Mouse (Mus musculus) lung, postnatal 10 days (tissue): ENCODE measurements around the gene Abhd2.
A peak's percentile ranks its signal among the peaks of the same experiment; 100 is the strongest.

Source experiments
- DNase-seq: peaks from one replicate; pipeline ENCODE4 v3.0.0; 2021

The Abhd2 gene

DNA sequence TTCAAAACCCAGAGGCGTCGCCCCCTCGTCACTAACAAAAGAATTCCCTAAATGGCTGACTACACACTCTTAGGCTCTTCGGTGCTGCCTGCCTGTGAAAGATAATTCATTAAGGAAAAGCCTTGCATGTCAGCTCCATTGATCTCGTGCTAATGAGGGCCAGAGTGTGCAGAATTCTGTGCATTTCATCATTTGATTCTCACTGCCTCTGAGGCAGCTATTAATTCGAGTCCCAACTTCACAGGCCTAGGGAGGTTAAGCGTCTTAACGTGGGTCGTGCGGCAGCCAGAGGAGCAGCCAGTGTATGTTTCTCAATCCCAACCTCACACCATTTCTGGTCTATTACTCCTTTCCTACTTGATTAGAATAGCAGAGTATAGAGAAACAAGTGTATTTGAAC is 58.2 kb downstream of the Abhd2 start:
- no peak for DNase-seq

DNA sequence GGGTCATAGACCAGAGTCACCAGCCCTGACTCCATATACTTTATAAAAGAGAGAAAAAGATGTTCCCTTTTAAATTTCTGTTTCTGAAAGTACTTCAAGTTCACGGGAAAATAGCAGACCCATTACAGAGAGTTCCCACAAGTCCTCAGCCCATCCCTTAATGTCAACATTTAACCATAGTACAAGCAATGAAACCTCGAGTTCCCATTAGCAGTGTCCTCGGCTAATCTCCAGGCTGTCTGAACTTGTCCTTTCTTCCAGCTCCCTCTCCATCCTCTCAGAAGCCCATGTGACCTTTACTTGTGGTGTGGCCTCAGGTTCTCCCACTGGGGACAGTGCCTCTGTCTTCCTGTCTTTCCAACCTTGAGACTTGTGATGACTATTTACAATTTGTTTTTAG is 60.4 kb downstream of the Abhd2 start:
- no peak for DNase-seq

DNA sequence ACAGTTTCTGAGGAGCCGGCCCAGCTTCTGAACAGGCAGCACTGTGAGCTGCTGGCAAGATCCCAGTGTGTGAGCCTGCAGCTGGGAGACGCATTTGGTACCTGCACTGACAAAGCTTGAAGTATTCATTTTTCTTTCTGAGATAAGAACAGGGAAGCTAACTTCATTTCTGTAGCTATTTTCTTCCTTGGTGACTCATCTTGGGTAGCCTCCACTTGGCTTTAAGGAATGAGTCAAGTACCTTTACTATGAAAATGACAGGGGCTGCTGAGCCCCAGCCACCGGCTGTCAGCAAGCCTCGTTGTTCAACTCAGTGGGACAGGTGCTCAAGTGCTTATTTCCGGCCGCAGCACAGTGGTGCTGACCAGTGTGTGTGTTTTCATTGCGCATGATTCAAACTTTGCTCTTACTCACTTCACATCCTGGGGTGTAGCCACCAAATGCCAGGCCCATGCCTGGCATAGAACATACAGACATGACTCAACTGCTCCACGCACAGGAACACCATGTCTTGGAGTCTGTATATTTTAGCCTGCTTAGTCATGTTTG is 63.4 kb downstream of the Abhd2 start:
- DNase-seq = no peak

DNA sequence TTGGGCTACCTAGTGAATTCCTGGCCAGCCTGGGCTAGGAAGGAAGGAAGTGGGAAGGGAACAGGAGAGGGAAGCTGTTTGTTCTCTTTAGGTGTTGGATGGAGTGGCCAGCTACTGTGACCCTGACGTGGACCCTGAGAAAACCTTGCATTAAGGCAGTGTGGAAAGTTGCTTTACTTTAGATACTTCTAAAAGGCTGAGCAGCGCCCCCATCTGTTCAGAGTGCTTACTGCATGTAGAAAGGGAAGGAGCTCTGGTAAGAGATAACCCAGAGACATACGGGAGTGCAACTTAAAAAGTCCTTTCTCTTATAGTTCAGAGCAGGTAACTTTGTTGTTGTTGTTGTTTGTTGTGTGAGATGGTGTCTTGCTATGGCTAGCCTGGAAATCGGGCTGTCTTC is 72.9 kb downstream of the Abhd2 start:
- peak; percentile 78 for DNase-seq

DNA sequence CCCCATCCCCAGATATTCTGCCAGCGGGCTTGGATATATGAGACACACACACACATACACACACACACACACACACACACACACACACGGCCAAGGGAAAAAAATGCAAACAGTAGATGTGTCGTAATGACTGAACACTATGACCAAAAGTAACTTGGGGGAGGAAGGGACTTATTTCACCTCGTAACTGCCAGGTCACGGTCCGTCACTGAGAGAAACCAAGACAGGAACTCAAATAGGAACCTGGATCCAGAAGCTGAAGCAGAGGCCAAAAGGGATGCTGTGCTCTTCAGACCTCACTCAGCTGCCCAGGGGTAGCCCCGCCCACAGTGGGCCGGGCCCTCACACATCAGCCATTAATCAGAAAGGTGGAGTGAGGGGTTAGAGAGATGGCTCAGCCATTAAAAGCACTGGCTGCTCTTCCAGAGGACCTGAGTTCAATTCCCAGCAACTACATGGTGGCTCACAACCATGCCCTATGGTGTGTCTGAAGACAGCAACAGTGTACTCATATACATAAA is 73.6 kb downstream of the Abhd2 start:
- DNase-seq = no peak

DNA sequence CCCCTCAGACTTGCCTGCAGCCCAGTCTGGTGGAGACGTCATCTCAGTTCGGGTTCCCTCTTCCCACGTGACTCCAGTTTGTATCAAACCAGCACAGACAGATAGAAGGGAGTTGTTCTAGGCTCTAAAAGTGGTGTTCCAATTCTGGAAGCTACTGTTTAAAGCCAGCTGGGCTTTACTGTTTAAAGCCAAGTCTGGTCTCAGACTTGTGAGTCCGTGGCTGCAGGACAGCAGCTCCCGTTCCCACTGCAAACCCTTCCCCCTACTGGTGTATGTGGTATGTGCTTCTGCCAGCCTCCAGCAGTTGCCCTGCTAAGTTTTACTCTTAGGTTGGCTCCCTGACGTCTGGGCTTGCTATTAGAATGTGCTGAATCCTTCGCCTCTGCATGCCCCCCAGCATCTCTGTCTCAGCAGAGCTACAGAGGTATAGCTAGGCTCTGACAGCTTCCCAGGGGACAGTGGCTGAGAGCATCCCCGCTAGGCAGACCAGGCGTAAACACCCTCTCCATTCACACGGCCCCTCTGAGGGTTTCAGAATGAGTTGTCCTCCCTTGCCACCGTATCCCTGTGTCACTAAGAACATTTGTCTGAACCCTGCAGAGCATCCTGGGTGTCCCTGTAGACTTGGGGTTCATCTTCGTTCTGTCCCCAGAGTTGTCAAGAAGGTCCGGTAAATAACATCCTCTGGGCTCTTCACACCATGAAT is 74.3 kb downstream of the Abhd2 start:
- DNase-seq = peak; percentile 33

DNA sequence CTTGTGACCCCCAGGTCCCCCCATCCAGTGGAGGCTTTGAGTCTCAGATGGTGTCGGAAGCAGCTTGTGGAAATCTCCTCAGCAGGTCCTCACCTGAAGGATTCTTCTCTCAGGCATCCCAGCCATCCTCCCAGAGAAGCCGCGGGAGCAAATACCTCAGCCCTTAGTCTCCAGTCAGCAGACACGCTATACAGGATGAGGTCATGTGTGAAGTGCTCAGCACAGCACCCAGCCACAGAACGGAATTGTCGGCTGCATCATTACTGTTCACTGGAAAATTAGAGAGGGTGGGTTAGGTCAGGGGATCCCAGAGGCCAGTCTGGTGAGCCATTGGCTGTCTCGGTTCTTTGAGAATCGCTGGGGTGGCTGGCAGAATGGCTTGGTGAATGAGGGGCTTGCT is 75.8 kb downstream of the Abhd2 start:
- no peak for DNase-seq

DNA sequence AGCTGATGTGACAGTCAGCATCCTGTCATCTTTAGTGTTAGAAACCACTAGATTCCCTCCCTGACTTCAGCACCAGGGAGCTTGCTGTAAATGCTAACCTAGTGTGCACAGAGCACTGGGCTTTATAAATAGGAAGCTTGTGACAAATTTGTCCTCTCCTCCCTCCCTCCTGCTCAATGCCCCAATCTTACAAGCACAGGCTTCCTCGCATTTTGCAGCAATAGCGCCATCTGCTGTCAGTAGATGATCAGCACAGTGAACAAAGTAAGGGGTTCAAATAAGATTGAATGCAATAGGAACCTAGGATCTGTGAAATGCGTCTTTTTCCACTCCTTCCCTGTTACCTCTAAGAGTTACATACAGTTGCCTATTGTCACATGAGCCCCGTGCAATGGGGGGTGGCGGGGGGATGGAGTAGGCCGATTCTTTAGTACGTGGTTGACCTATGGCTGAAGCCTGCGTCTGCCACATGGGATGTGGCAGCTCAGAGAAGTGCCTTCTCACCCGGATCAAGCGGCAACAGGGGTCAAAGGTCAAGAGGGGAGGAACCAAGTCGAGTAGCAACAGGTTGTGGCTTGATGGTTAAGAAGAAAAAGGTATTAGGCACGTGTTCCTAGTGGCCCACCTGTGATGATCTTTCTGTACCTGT is 76.9 kb downstream of the Abhd2 start:
- peak; percentile 85 for DNase-seq

DNA sequence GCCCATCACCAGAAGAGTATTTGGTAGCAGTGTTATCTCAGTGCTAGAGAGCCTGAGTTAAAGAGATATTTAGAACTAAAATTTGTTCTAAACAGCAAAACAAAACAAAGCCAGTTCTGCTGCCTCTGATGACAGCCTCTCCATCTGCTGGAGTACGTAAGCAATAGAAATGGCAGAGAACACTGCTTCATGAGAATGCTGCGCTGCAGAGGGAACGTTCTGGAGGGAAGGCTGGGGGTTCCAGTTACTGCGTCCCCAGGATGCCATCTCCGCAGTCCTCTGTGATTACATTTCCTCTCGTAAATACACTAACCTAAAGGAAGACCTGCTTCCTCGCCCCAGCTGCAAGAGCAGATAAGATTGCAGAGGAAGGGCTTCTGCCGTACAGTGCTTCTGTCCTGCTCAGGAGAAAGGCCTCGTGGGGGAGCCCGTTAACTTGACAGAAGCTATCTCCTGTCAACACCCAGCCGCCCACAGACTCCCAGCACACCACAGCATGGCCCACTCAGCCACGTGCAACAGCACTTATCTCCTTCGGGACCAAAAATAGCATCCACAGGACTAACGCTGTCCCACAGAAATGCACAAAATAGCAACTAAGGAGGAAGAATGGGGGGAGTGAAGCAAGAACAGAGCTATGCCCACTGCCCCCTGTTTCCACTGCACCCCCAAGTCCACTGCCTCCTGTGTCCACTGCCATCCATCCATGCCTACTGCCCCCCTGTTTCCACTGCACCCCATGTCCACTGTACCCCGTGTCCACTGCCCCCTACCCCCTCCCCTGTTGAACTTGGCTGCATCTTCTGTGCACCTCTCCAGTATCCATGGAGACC is 85.6 kb downstream of the Abhd2 start:
- peak; percentile 60 for DNase-seq

DNA sequence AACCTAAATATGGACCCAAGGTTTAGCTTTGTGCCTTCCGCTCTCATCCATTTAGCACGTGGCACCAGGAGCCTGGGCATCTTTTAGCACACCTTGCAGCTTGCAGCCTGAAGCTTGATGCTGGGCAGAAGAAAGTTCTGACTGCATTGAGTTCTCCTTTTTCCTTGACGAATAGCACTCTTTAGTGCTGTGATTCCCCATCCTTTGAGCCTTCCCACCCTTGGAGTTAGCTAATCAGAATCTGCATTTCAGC is 86.1 kb downstream of the Abhd2 start:
- no peak for DNase-seq

DNA sequence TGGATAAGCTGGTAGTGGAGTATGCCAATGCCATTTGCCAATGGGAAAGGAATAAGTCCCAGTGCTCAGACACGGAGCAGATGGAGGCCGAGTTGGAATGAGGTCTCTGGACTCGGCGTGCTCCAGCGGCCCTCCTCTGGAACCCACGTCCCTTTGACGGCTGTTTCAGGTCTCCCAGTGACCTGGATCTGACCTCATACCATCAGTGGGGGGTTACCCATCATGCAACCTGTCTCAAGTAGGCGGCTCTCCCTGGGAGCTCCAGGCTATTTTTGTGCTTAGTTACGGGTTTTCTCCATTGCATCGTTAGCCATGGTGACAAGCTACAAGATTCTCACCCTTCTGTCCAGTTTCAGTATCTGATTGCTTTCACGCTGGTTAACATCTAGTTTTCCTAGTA is 87.1 kb downstream of the Abhd2 start:
- no peak for DNase-seq

DNA sequence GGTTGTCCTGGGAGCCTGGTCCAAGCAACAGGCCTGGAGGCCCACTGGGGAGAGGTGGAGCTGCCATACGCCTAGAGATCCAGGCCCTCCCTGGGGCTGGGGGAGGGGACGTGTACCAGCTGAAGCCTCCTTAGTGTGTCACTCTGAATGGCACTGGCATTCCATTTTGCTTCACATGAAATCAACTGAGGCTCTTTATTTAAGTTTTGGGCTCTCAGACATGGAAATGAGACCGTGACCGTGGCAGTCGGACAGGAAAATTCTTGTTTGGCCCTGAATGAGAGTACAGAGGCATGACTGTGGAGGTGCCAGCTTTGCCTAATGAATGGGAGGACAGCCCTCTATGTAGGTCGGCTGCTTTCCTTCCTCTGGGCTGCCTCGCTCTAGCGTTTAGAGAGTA is 89.2 kb downstream of the Abhd2 start:
- DNase-seq = no peak

DNA sequence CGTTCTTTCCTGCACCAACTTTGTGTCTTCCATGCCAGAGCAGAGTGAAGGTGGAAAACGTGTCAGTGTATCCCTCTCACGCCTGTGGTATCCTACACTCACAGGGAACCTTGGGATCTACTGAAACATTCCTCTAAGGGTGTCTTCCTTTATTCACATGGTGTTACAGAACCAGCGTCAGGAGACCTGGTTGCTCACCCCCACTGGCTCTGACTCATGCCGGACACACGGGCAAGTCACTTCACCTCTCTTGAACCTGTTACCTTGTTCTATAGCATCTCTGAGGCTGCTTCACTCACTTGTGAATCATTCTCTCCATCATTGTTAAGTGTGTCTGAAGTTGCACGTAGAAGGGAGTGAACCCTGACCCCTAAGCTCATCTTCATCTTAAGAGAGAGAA is 89.8 kb downstream of the Abhd2 start:
- no peak for DNase-seq

DNA sequence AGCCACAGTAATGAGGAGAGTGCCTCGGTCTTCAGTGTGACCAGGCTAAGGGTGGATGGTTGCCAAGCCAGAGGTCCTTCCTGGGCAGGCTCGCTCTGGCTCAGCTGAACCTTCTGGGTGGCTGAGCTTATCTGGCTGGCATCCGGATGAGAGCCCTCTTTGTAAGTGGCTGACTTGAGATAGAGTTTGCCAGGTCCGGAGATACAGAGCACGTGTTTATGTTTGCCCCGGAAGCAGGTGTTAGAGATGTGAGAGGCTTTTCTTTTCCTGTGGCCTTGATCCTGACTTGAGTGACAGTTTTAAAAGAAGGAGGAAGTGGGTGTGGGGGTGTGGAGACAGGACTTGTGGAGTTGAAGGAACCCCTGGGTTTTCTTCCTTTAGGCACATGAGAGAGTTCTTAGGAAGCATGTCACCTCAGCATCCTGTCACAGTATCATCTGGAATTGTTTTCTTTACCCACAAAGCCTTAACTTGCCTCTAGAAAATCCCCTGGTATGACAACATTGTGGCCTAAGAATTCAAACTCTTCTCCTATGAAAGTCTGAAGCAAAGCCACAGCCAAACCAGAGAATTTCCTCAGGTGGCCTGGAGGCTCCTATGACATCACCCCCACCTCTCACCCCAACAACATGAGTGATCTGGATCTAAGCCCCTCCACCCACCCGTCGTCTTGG is 90.5 kb downstream of the Abhd2 start:
- peak; percentile 85 for DNase-seq

DNA sequence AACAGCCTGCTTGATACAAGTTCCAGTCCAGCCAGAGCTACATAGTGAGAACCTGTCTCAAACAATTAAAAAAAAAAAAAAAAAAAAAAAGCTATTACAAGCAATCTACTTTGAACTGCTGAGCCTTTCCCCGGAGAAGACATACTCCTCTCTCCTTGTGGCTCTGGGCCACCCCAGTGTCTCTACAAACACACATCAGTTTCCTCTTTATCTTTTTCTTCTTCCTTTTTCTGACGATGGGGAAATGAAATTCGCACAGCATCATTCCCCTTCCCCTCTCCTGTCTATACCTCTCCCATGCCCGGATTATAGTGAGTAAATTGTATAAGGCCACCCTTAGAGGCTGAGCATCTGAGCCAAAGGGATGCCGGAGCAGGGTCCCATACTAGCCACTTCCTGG is 95.7 kb downstream of the Abhd2 start:
- no peak for DNase-seq

DNA sequence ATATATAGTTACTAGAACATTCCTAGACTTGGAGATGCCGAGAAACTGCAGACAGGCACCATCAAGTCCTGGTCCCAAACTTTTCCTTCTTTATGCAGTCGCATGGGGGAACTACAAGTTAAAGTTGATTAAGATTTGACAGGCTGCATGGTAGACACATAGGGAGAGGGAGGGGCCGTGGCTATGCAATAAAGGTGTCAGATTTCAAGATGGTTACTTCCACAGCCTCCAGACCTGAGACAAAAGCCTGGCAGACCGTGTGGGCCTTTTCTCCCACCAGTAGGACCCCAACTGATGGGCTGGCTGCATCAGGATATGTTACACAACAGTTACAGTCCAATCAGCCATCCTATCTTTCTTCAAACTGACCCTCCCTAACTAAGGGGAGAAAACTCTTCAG is 96.4 kb downstream of the Abhd2 start:
- no peak for DNase-seq

DNA sequence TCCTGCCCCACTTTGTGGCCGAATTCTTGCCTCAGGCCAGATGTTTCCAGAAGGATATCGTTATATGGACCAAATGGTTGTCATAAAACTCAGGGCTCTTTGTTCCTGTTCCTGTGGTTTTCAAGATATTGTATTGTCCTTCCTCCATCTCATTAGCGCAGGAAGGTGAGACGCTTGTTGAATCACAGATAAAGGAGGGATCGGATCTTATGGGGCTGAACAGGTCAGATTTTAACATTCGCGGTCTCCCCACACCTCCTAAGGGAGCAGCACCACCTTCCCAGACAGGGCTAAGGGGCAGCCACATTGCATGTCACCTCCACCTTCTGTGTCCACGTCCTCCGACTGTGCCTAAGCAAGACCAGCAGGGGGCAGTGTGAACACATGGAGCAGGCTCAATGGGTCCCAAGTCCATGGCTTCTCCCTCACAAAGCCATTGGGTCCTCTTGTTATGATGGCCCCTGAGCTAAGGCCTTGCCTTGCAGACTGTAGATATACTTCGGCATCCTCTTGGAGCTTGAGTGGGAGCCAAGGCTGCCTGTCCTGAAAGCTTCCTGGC is 98.4 kb downstream of the Abhd2 start:
- peak; percentile 86 for DNase-seq

DNA sequence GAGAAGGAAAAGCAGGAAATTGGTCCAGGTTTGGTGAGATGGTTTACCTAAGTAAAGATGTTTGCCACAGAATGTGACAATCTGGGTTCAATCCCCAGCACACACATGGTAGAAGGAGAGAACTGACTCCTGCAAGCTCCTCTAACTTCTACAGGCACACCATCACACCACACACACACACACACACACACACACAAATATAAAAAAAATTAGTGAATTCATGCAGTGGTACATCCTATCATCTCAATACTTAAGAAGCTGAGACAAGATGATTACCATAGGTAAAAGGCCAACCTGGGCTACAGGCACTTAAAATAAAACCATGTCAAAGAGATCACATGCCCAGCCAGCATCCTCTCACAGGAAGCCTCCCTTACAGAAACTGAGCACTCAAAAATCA is 101.0 kb downstream of the Abhd2 start:
- DNase-seq = no peak

DNA sequence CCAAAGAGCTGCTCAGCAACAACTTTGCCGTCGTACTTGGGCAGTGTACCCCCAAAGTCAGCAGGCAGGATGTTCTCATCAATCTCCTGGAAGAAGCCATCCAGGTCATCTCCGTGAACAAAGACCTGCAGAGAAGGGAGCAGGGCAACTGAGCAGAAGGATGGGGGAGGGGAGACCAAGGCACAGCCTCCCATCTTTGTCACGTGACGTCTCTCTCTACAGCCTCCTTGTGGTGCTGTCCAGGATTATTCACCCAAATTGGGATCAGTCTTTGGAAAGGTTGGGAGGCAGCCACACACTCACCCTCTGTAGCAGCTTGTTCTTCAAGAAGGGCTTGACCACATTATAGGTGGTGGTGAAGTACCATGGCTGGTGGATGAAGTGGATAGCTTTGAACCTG is 102.6 kb downstream of the Abhd2 start:
- DNase-seq = no peak

DNA sequence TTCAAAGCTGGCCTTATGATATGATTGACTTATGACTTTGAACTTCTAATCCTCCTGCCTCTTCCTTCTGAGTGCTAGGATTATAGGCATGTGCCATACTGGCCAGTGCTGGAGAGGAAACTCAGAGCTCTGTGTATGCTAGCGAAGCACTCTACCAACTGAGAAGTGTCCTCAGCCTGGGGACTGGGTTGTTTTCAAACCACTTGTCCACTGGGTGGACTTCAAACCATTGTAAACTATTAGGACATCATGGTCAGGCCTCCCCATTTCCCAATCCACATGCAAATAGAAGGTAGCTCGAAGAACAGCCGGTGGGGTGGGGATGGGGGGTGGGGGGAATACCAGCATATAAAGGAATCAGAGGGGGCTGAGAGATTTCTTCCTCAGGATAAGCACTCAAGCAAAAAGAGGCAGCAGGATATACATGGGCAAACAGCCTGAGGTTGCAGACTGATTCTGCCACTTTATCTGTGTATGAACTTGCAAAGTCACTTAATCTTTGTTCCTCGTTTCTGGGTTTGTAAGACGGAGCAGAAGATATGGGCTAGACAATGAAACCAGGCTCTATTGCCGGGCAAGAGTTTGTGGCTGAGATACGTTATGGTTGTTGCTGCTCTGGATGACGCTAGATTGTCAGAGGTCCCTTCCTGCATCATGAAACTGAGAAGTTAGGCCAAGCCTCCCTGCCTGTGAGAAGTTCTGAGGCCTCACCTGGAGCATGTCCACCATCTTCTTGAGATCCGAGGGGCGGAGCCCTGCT is 103.7 kb downstream of the Abhd2 start:
- DNase-seq = peak; percentile 41

DNA sequence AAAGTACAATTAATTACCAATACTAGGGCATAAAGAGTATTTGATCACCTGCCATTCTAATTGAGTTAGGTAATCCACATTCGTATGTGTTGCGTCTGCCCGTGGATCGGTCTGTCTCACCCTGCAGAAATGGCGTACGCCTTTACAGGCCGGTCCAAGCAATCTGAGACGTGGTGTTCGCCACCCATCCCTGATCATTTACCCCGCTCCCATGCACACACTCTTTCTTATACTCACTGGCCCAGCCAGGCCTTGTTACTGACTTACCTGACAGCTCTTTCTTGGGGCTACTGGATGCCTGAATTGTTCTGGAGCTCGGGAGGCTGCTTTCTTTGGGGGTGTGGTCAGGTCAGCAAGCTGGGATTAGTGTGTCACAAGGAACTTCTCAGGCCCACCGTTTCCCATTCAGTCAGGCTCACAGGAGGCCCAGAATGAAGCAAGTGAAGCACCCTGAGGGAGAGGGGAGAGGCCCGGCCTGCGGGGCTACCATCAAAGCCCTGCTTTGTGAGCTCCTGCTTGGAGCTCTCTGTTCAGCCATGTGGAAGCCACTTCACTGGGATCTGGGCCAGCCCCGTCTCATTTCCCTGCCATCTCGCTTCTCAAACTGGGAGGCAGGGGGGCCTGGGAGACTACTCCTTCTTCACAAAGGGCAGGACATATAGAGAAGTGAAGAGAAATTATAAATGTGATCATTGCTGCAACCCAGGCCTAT is 113.6 kb downstream of the Abhd2 start, which contains the start of gene Rlbp1:
Rlbp1 (minus strand) TSS at position 627 of the 712 bp plus-strand sequence.
- DNase-seq = no peak
